Mouse (Mus musculus): ENCODE measurements around the gene Rimbp2.

DNA sequence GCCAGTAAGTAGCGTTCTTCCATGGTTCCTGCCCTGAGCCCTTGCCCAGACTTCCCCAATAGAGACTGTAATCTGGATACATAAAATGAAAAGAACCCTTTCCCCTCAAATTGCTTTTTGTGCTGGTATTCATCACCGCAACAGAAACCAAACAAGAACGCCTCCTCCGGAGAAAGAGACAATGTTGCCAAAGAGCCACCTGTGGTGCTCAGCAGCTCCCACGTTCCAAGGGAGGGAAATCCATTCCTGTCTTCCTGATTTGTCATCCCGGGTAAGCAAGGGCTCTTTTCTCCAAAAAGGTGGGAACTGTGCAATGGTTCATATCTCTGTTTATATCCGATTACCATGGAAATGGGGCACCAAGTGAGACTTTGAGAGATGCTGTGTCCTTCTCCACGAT is 119.2 kb downstream of the Rimbp2 start:
- TF ChIP-seq CTCF (conservative IDR thresholded peaks at IDR 0.05 in 1 of 2, IDR thresholded peaks at IDR 0.05 in 1 of 2; ENCODE audit: low read depth in 2 of 2, low read length in 2 of 2) (no peak), ZKSCAN1 (IDR thresholded peaks at IDR 0.05; ENCODE audit: borderline replicate concordance, low read depth, low read length) (no peak), POLR2A (IDR thresholded peaks at IDR 0.05; ENCODE audit: low read depth, low read length) (no peak), CHD2 (IDR thresholded peaks at IDR 0.05; ENCODE audit: low read length) (no peak), RAD21 (IDR thresholded peaks at IDR 0.05; ENCODE audit: low read depth, low read length) (no peak), ELF1 (IDR thresholded peaks at IDR 0.05; ENCODE audit: low read depth, low read length) (no peak), EP300 (IDR thresholded peaks at IDR 0.05; ENCODE audit: low read length) (no peak), USF1 (IDR thresholded peaks at IDR 0.05; ENCODE audit: low read depth, low read length) (no peak), GABPA (IDR thresholded peaks at IDR 0.05; ENCODE audit: insufficient replicate concordance, low read depth, low read length) (no peak), E2F4 (IDR thresholded peaks at IDR 0.05; ENCODE audit: insufficient replicate concordance, low read depth, low read length) (no peak), POLR2AphosphoS2 (IDR thresholded peaks at IDR 0.05; ENCODE audit: low read depth, low read length) (no peak), MAX (IDR thresholded peaks at IDR 0.05; ENCODE audit: low read length) (no peak), MYC (IDR thresholded peaks at IDR 0.05; ENCODE audit: low read depth, low read length) (no peak)
